Mouse (Mus musculus): ENCODE data around the gene Hectd1. TPM values are rescaled to one million over a fixed set of nuclear protein-coding genes. Genes with fewer than 3 reads are reported as not detected.

Hectd1 gene
- polyA plus RNA-seq, 1 experiment from 2014 or later: 38.9 TPM

- Histone ChIP-seq H3K36me3 (peaks cover 75% of the 10 kb centered on the region), H3K4me2 (no peak overlapping the region), H3K27me3 (replicated peaks) (no peaks in the 10 kb centered on the region), H3K4me1 (replicated peaks) (no peaks in the 10 kb centered on the region), H3K9me3 (replicated peaks) (no peaks in the 10 kb centered on the region), H3K27ac (ENCODE audit: poor library complexity, severe bottlenecking) (no peak overlapping the region), H3K4me3 (no peak overlapping the region), H3K9ac (no peak overlapping the region)
- ATAC-seq (ENCODE audit: insufficient number of reproducible peaks, low FRiP score): no peak
Observed at GRCm38 (mm10) chr12:51756599-51756961, 72.8 kb downstream of the Hectd1 start.

DNA sequence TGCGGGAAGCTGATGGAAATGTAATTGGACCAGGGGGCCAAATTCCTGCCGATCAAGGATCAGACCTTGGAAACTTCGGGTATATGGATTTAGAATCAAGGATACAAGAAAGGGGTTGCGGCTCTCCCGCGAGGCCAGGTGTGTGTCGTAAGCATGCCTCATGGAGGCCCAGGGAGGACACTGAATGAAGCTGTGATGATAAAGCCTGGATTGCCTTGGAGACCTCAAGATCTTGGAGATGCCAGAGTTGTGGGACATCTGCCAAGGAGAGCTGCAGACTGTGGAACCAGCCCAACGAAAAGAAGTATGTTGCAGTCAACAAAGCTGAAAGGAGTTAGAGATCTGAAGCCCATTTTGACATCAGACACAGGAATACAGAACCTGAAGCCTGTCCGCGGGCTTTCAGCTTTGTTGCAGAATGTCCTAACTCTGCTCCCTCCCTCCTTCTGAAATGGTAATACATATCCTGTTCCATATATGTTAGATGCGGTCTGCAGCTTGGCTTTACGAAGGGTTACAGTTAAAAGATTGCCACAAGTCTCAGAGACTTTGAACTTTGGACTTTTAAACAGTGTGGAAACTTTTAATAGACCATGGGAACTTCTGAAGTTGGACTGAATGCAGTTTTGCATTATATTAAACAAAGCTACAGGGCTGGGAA, 73.3 kb downstream of the Hectd1 start:
- Histone ChIP-seq H3K9ac (no peak overlapping the region), H3K27me3 (replicated peaks) (no peaks in the 10 kb centered on the region), H3K27ac (ENCODE audit: poor library complexity, severe bottlenecking) (no peak overlapping the region), H3K4me1 (replicated peaks) (no peaks in the 10 kb centered on the region), H3K36me3 (peaks cover 79% of the 10 kb centered on the region), H3K4me3 (no peak overlapping the region), H3K4me2 (no peak overlapping the region), H3K9me3 (replicated peaks) (no peaks in the 10 kb centered on the region)
- ATAC-seq (ENCODE audit: insufficient number of reproducible peaks, low FRiP score): no peak
- 93% methylated on average over 12 of the region's 12 CpGs for WGBS

GRCm38 (mm10) chr12:51747348-51747747, 82.0 kb downstream of the Hectd1 start:
- peaks cover 87% of the 10 kb centered on the region for H3K36me3 ChIP-seq
- H3K4me3 ChIP-seq: no peak overlapping the region
- no peaks in the 10 kb centered on the region for H3K9me3 ChIP-seq (replicated peaks)
- H3K9ac ChIP-seq: no peak overlapping the region
- no peaks in the 10 kb centered on the region; the same call in 1 of the 2 replicates for H3K4me1 ChIP-seq (replicated peaks)
- no peaks in the 10 kb centered on the region for H3K27me3 ChIP-seq (replicated peaks)
- WGBS: 86% methylated on average over 2 of the region's 2 CpGs
- H3K4me2 ChIP-seq: no peak overlapping the region
- ATAC-seq (ENCODE audit: insufficient number of reproducible peaks, low FRiP score): no peak
- no peak overlapping the region for H3K27ac ChIP-seq (ENCODE audit: poor library complexity, severe bottlenecking)

- 57% methylated on average over 6 of the region's 6 CpGs for WGBS
- ATAC-seq (ENCODE audit: insufficient number of reproducible peaks, low FRiP score): no peak
- H3K36me3 ChIP-seq: peaks cover 75% of the 10 kb centered on the region
Observed at GRCm38 (mm10) chr12:51744957-51745356, 84.4 kb downstream of the Hectd1 start.

GRCm38 (mm10) chr12:51741690-51742089, 87.6 kb downstream of the Hectd1 start:
- peaks cover 10% of the 10 kb centered on the region for H3K4me1 ChIP-seq (replicated peaks)
- 0 out of 2 replicates have a peak, but pooled peaks cover 2% of the 10 kb centered on the region for H3K9me3 ChIP-seq (replicated peaks)
- no peaks in the 10 kb centered on the region for H3K27me3 ChIP-seq (replicated peaks)
- 87% methylated on average over 6 of the region's 6 CpGs for WGBS
- no peak for ATAC-seq (ENCODE audit: insufficient number of reproducible peaks, low FRiP score)
- no peak overlapping the region for H3K9ac ChIP-seq
- no peak overlapping the region for H3K27ac ChIP-seq (ENCODE audit: poor library complexity, severe bottlenecking)
- no peak overlapping the region for H3K4me3 ChIP-seq
- peaks cover 52% of the 10 kb centered on the region for H3K36me3 ChIP-seq
- H3K4me2 ChIP-seq: no peak overlapping the region

More at GRCm38 (mm10) chr12:51744957-51745356, 84.4 kb downstream of the Hectd1 start:
- Histone ChIP-seq H3K9ac (no peak overlapping the region), H3K27me3 (replicated peaks) (no peaks in the 10 kb centered on the region), H3K9me3 (replicated peaks) (0 out of 2 replicates have a peak, but pooled peaks cover 2% of the 10 kb centered on the region), H3K4me3 (no peak overlapping the region), H3K4me2 (no peak overlapping the region), H3K27ac (ENCODE audit: poor library complexity, severe bottlenecking) (no peak overlapping the region), H3K4me1 (replicated peaks) (no peaks in the 10 kb centered on the region; the same call in 1 of the 2 replicates)

GRCm38 (mm10) chr12:51736807-51737206, 92.5 kb downstream of the Hectd1 start:
- ATAC-seq (ENCODE audit: insufficient number of reproducible peaks, low FRiP score): no peak
- no peaks in the 10 kb centered on the region for H3K9me3 ChIP-seq (replicated peaks)
- peaks cover 35% of the 10 kb centered on the region for H3K4me1 ChIP-seq (replicated peaks)
- no peak overlapping the region for H3K4me3 ChIP-seq
- H3K27ac ChIP-seq (ENCODE audit: poor library complexity, severe bottlenecking): peak overlapping the region; percentile 75; the same call in 1 of the 2 replicates
- H3K4me2 ChIP-seq: no peak overlapping the region
- H3K36me3 ChIP-seq: peaks cover 14% of the 10 kb centered on the region
- WGBS: 84% methylated on average over 1 of the region's 1 CpGs
- H3K9ac ChIP-seq: no peak overlapping the region
- no peaks in the 10 kb centered on the region for H3K27me3 ChIP-seq (replicated peaks)

DNA sequence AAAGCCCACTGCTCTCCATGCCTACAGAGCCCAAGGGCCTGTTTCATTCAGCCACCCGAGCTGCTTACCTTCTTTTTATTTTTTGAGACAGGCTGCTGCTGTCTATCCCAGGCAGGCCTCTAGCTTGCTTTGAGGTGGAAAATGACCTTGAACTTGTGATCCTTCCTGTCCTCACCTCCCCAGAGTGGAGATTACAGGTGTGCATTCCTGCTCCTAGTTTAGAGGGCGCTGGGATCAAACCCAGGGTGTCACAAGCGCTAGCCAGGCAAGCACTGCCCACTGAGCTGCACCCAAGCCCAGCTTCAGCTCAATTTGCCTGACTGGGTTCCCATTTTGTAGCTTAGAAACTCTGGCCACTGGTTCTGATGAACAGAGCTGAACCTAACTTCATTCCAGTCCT, 93.0 kb downstream of the Hectd1 start:
- Histone ChIP-seq H3K27me3 (replicated peaks) (no peaks in the 10 kb centered on the region), H3K9me3 (replicated peaks) (no peaks in the 10 kb centered on the region), H3K4me1 (replicated peaks) (peaks cover 35% of the 10 kb centered on the region), H3K4me3 (no peak overlapping the region), H3K4me2 (no peak overlapping the region), H3K27ac (ENCODE audit: poor library complexity, severe bottlenecking) (peak overlapping the region; percentile 75), H3K9ac (no peak overlapping the region), H3K36me3 (0 out of 2 replicates have a peak, but pooled peaks cover 10% of the 10 kb centered on the region)
- WGBS: 49% methylated on average over 3 of the region's 3 CpGs
- no peak for ATAC-seq (ENCODE audit: insufficient number of reproducible peaks, low FRiP score)

- Histone ChIP-seq H3K27me3 (replicated peaks) (no peaks in the 10 kb centered on the region), H3K4me2 (no peak overlapping the region), H3K36me3 (peaks cover 10% of the 10 kb centered on the region; the same call in 1 of the 2 replicates), H3K4me3 (no peak overlapping the region), H3K9ac (no peak overlapping the region), H3K27ac (ENCODE audit: poor library complexity, severe bottlenecking) (peak overlapping the region; percentile 75), H3K4me1 (replicated peaks) (peaks cover 35% of the 10 kb centered on the region), H3K9me3 (replicated peaks) (no peaks in the 10 kb centered on the region)
- ATAC-seq (ENCODE audit: insufficient number of reproducible peaks, low FRiP score): 0 out of 2 replicates have a peak, but pooled peaks have one; percentile 54
- 33% methylated on average over 7 of the region's 7 CpGs for WGBS
Observed at GRCm38 (mm10) chr12:51735840-51736271, 93.5 kb downstream of the Hectd1 start.

DNA sequence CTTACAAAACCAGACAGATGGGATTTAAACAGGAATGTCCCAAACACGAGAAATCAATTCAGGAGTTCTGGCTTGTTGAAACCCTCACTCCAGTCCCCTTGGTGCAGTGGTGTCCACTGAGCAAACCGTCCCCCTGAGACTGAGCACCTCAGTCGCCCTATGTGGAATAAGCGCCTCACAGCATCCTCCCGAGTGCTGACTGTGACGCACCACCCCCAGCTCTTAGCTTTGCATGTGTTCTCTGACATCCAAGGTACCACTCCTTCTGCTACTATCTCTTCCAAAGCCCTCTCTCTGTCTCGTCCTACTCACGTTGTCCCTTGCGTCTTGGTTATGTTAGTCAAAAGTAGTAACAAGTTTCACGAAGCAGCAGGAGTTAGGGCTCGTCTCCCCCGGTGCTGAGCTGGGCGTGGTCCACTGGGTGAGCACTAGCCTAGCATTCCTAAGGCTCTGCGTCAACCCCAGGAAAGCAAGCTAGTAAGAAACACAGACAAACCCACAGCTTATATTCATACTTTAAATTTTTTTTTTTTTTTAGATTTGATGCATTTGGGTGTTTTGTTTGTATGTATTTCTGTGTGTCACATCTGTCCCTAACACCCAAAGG, 94.6 kb downstream of the Hectd1 start:
- peak overlapping the region; percentile 75; the same call in 1 of the 2 replicates for H3K27ac ChIP-seq (ENCODE audit: poor library complexity, severe bottlenecking)
- no peak overlapping the region for H3K4me3 ChIP-seq
- no peak overlapping the region for H3K4me2 ChIP-seq

GRCm38 (mm10) chr12:51729827-51730226, 99.5 kb downstream of the Hectd1 start:
- ATAC-seq (ENCODE audit: insufficient number of reproducible peaks, low FRiP score): no peak
- Histone ChIP-seq H3K27ac (ENCODE audit: poor library complexity, severe bottlenecking) (peak overlapping the region; percentile 85), H3K27me3 (replicated peaks) (no peaks in the 10 kb centered on the region), H3K9ac (no peak overlapping the region), H3K9me3 (replicated peaks) (no peaks in the 10 kb centered on the region), H3K4me2 (no peak overlapping the region), H3K4me1 (replicated peaks) (peaks cover 25% of the 10 kb centered on the region), H3K4me3 (no peak overlapping the region), H3K36me3 (peaks cover 19% of the 10 kb centered on the region)
- 91% methylated on average over 9 of the region's 9 CpGs for WGBS

More for the DNA sequence above, 94.6 kb downstream of the Hectd1 start:
- no peak for ATAC-seq (ENCODE audit: insufficient number of reproducible peaks, low FRiP score)
- no peaks in the 10 kb centered on the region for H3K9me3 ChIP-seq (replicated peaks)
- no peak overlapping the region for H3K9ac ChIP-seq
- no peaks in the 10 kb centered on the region for H3K27me3 ChIP-seq (replicated peaks)
- 70% methylated on average over 14 of the region's 14 CpGs for WGBS
- H3K36me3 ChIP-seq: peaks cover 14% of the 10 kb centered on the region; the same call in 1 of the 2 replicates
- peaks cover 36% of the 10 kb centered on the region for H3K4me1 ChIP-seq (replicated peaks)

DNA sequence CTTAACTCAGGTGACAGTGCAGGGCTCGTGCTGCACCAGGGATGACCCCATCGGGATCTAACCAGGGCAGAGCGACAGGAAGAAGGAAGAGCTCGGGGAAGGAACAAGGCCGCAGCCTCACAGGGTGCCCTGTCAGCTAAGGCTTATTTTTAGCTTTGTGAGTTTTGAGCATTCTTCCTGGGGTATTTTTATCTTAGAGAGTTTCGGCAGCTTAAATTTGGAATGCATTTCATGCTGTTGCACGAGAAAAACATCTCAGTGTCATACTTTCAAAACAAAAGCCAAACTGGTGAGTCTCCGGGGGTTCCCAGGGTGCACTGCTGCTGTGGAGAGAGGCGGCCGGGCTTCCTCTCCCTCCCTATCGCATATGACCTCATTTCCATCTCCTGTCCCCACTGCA, 100.3 kb downstream of the Hectd1 start:
- H3K27me3 ChIP-seq (replicated peaks): no peaks in the 10 kb centered on the region
- peaks cover 18% of the 10 kb centered on the region for H3K4me1 ChIP-seq (replicated peaks)
- H3K4me2 ChIP-seq: peak overlapping the region; percentile 34
- no peak overlapping the region for H3K4me3 ChIP-seq
- H3K27ac ChIP-seq (ENCODE audit: poor library complexity, severe bottlenecking): peak overlapping the region; percentile 85
- no peak overlapping the region for H3K9ac ChIP-seq
- H3K36me3 ChIP-seq: peaks cover 20% of the 10 kb centered on the region
- 31% methylated on average over 11 of the region's 11 CpGs for WGBS
- H3K9me3 ChIP-seq (replicated peaks): no peaks in the 10 kb centered on the region
- no peak for ATAC-seq (ENCODE audit: insufficient number of reproducible peaks, low FRiP score)
